Mouse (Mus musculus): ENCODE measurements around the gene Gm5150. TPM values are rescaled to one million over a fixed set of nuclear protein-coding genes. Genes with fewer than 3 reads are reported as not detected.
"Not testable (repeated sequence)": the region's sequence is repeated elsewhere in the genome, so short reads cannot be mapped to it uniquely, and the experiment has no call there.

Gene Gm5150
- polyA plus RNA-seq (2015; fragmentation: Nextera tagmentation; extraction: Ambion mirVana) = 0.30 and 0.46 TPM in 2 replicates

- no peaks in the 10 kb centered on the region for H3K27me3 ChIP-seq (replicated peaks)
- WGBS = 95% methylated on average over 2 of the region's 2 CpGs
- H3K4me2 ChIP-seq (replicated peaks) = no peak within 1 kb of the TSS
- no peak for ATAC-seq
- no peak within 1 kb of the TSS for H3K9ac ChIP-seq
- no peak within 1 kb of the TSS for H3K27ac ChIP-seq
- H3K4me3 ChIP-seq (replicated peaks) = no peak within 1 kb of the TSS
- H3K36me3 ChIP-seq = no peaks in the 10 kb centered on the region
- no peaks in the 10 kb centered on the region for H3K9me3 ChIP-seq
- H3K4me1 ChIP-seq (replicated peaks) = no peaks in the 10 kb centered on the region
These were observed at the start of gene Gm5150 for GRCm38 (mm10) chr3:16006215-16006614. Gene Gm5150 (minus strand): TSS chr3:16006437.

- not testable (repeated sequence) for H3K36me3 ChIP-seq; H3K9ac ChIP-seq; H3K9me3 ChIP-seq; H3K4me2 ChIP-seq (replicated peaks); H3K27ac ChIP-seq; H3K4me3 ChIP-seq (replicated peaks); H3K27me3 ChIP-seq (replicated peaks); H3K4me1 ChIP-seq (replicated peaks); ATAC-seq
- WGBS = 76% methylated on average over 20 of the region's 20 CpGs
These were observed 45.5 kb upstream of the Gm5150 start for GRCm38 (mm10) chr3:16051736-16052135.

GRCm38 (mm10) chr3:16047288-16047687 is 41.1 kb upstream of the Gm5150 start:
- no peak overlapping the region for H3K9ac ChIP-seq
- H3K4me1 ChIP-seq (replicated peaks) = no peaks in the 10 kb centered on the region
- H3K4me2 ChIP-seq (replicated peaks) = no peak overlapping the region
- no peaks in the 10 kb centered on the region for H3K36me3 ChIP-seq
- H3K9me3 ChIP-seq = no peaks in the 10 kb centered on the region
- no peak for ATAC-seq
- no peak overlapping the region for H3K4me3 ChIP-seq (replicated peaks)
- no peak overlapping the region for H3K27ac ChIP-seq
- no peaks in the 10 kb centered on the region for H3K27me3 ChIP-seq (replicated peaks)
- 62% methylated on average over 4 of the region's 4 CpGs for WGBS

GRCm38 (mm10) chr3:16043315-16043714 is 37.1 kb upstream of the Gm5150 start:
- Histone ChIP-seq H3K9ac (no peak overlapping the region), H3K9me3 (no peaks in the 10 kb centered on the region), H3K27ac (no peak overlapping the region), H3K27me3 (replicated peaks) (no peaks in the 10 kb centered on the region), H3K4me1 (replicated peaks) (no peaks in the 10 kb centered on the region), H3K4me3 (replicated peaks) (no peak overlapping the region), H3K4me2 (replicated peaks) (no peak overlapping the region), H3K36me3 (no peaks in the 10 kb centered on the region)
- 6% methylated on average over 1 of the region's 1 CpGs for WGBS
- no peak for ATAC-seq

GRCm38 (mm10) chr3:16024988-16025387 is 18.8 kb upstream of the Gm5150 start:
- H3K36me3 ChIP-seq; H3K9ac ChIP-seq; H3K27ac ChIP-seq; H3K4me3 ChIP-seq (replicated peaks); H3K4me1 ChIP-seq (replicated peaks); H3K9me3 ChIP-seq; H3K27me3 ChIP-seq (replicated peaks): not testable (repeated sequence)
- H3K4me2 ChIP-seq (replicated peaks) = peak overlapping the region; percentile 26; the same call in 1 of the 2 replicates
- WGBS = 3% methylated on average over 6 of the region's 6 CpGs
- ATAC-seq = peak; percentile 53

GRCm38 (mm10) chr3:16022214-16022613 is 16.0 kb upstream of the Gm5150 start:
- Histone ChIP-seq H3K4me3 (replicated peaks) (no peak overlapping the region), H3K4me2 (replicated peaks) (no peak overlapping the region), H3K36me3 (no peaks in the 10 kb centered on the region), H3K9ac (no peak overlapping the region), H3K27me3 (replicated peaks) (no peaks in the 10 kb centered on the region), H3K9me3 (no peaks in the 10 kb centered on the region), H3K4me1 (replicated peaks) (no peaks in the 10 kb centered on the region), H3K27ac (no peak overlapping the region)
- no peak for ATAC-seq
- WGBS = 36% methylated on average over 1 of the region's 1 CpGs

- WGBS = 78% methylated on average over 2 of the region's 2 CpGs
- not testable (repeated sequence) for H3K4me3 ChIP-seq (replicated peaks); H3K4me2 ChIP-seq (replicated peaks); H3K27ac ChIP-seq; H3K4me1 ChIP-seq (replicated peaks); ATAC-seq; H3K36me3 ChIP-seq; H3K27me3 ChIP-seq (replicated peaks); H3K9ac ChIP-seq; H3K9me3 ChIP-seq
These were observed 8.2 kb upstream of the Gm5150 start for GRCm38 (mm10) chr3:16014456-16014855.

GRCm38 (mm10) chr3:16007827-16008226 is 1.6 kb upstream of the Gm5150 start:
- Histone ChIP-seq H3K9me3 (no peaks in the 10 kb centered on the region), H3K4me3 (replicated peaks) (no peak overlapping the region), H3K9ac (no peak overlapping the region), H3K27ac (no peak overlapping the region), H3K4me2 (replicated peaks) (no peak overlapping the region), H3K27me3 (replicated peaks) (no peaks in the 10 kb centered on the region), H3K36me3 (no peaks in the 10 kb centered on the region), H3K4me1 (replicated peaks) (no peaks in the 10 kb centered on the region)
- ATAC-seq = no peak
- 81% methylated on average over 1 of the region's 1 CpGs for WGBS

- H3K4me3 ChIP-seq (replicated peaks) = no peak overlapping the region
- H3K9ac ChIP-seq = no peak overlapping the region
- H3K4me1 ChIP-seq (replicated peaks) = no peaks in the 10 kb centered on the region
- H3K27me3 ChIP-seq (replicated peaks) = no peaks in the 10 kb centered on the region
- no peak overlapping the region for H3K27ac ChIP-seq
- 79% methylated on average over 3 of the region's 3 CpGs for WGBS
- no peaks in the 10 kb centered on the region for H3K9me3 ChIP-seq
- ATAC-seq = no peak
- no peak overlapping the region for H3K4me2 ChIP-seq (replicated peaks)
- H3K36me3 ChIP-seq = no peaks in the 10 kb centered on the region
These were observed 2.2 kb downstream of the Gm5150 start for GRCm38 (mm10) chr3:16003890-16004633.

- not testable (repeated sequence) for H3K9ac ChIP-seq; H3K9me3 ChIP-seq; H3K27ac ChIP-seq; ATAC-seq; H3K27me3 ChIP-seq (replicated peaks); H3K4me3 ChIP-seq (replicated peaks); H3K4me2 ChIP-seq (replicated peaks); H3K36me3 ChIP-seq; H3K4me1 ChIP-seq (replicated peaks)
- 93% methylated on average over 3 of the region's 3 CpGs for WGBS
These were observed 6.8 kb downstream of the Gm5150 start for GRCm38 (mm10) chr3:15999479-15999878.

GRCm38 (mm10) chr3:15982216-15982615 is 24.0 kb downstream of the Gm5150 start:
- WGBS = 58% methylated on average over 3 of the region's 3 CpGs
- no peak overlapping the region for H3K4me2 ChIP-seq (replicated peaks)
- H3K4me1 ChIP-seq (replicated peaks) = no peaks in the 10 kb centered on the region
- H3K9ac ChIP-seq = no peak overlapping the region
- no peaks in the 10 kb centered on the region for H3K36me3 ChIP-seq
- H3K4me3 ChIP-seq (replicated peaks) = no peak overlapping the region
- no peak for ATAC-seq
- H3K27me3 ChIP-seq (replicated peaks) = no peaks in the 10 kb centered on the region
- H3K27ac ChIP-seq = no peak overlapping the region
- H3K9me3 ChIP-seq = no peaks in the 10 kb centered on the region

GRCm38 (mm10) chr3:15956921-15957320 is 49.3 kb downstream of the Gm5150 start:
- Histone ChIP-seq H3K27me3 (replicated peaks) (no peaks in the 10 kb centered on the region), H3K27ac (no peak overlapping the region), H3K9me3 (no peaks in the 10 kb centered on the region), H3K4me3 (replicated peaks) (no peak overlapping the region), H3K4me1 (replicated peaks) (no peaks in the 10 kb centered on the region), H3K4me2 (replicated peaks) (no peak overlapping the region), H3K36me3 (no peaks in the 10 kb centered on the region), H3K9ac (no peak overlapping the region)
- no peak for ATAC-seq

Measured in intestine, embryonic 15.5 days (tissue).